Mouse (Mus musculus): ENCODE measurements around the gene Htra3.

The Htra3 gene

GRCm38 (mm10) chr5:35695815-35696214 is 16.2 kb upstream of the Htra3 start:
- DNase-seq (ENCODE audit: low spot score in 2 of 2) = no peak

- DNase-seq (ENCODE audit: low spot score in 2 of 2) = no peak
Observed at GRCm38 (mm10) chr5:35693638-35694037, 14.1 kb upstream of the Htra3 start.

- DNase-seq (ENCODE audit: low spot score in 2 of 2) = no peak
Observed at GRCm38 (mm10) chr5:35691246-35691645, 11.7 kb upstream of the Htra3 start.

GRCm38 (mm10) chr5:35690485-35691165 is 11.0 kb upstream of the Htra3 start:
- no peak for DNase-seq (ENCODE audit: low spot score in 2 of 2)

GRCm38 (mm10) chr5:35689374-35689773 is 9.8 kb upstream of the Htra3 start:
- no peak for DNase-seq (ENCODE audit: low spot score in 2 of 2)

GRCm38 (mm10) chr5:35688851-35689250 is 9.3 kb upstream of the Htra3 start:
- no peak for DNase-seq (ENCODE audit: low spot score in 2 of 2)

GRCm38 (mm10) chr5:35687098-35687497 is 7.5 kb upstream of the Htra3 start:
- DNase-seq (ENCODE audit: low spot score in 2 of 2) = no peak

- DNase-seq (ENCODE audit: low spot score in 2 of 2) = no peak
Observed at GRCm38 (mm10) chr5:35686336-35686735, 6.8 kb upstream of the Htra3 start.

- DNase-seq (ENCODE audit: low spot score in 2 of 2) = no peak
Observed at GRCm38 (mm10) chr5:35685079-35685478, 5.5 kb upstream of the Htra3 start.

- peak; percentile 58 to 66 for DNase-seq (ENCODE audit: low spot score in 2 of 2)
Observed at GRCm38 (mm10) chr5:35680958-35681357, 1.4 kb upstream of the Htra3 start.

GRCm38 (mm10) chr5:35676964-35677363 is 2.6 kb downstream of the Htra3 start:
- no peak for DNase-seq (ENCODE audit: low spot score in 2 of 2)

GRCm38 (mm10) chr5:35674081-35674555 is 5.5 kb downstream of the Htra3 start:
- peak in 1 of 2 experiments; percentile 69 for DNase-seq (ENCODE audit: low spot score in 2 of 2)

- DNase-seq (ENCODE audit: low spot score in 2 of 2) = peak; percentile 86 to 93
Observed at GRCm38 (mm10) chr5:35673086-35673485, 6.5 kb downstream of the Htra3 start.

GRCm38 (mm10) chr5:35672581-35672980 is 7.0 kb downstream of the Htra3 start:
- no peak for DNase-seq (ENCODE audit: low spot score in 2 of 2)

- peak; percentile 66 to 86 for DNase-seq (ENCODE audit: low spot score in 2 of 2)
Observed at GRCm38 (mm10) chr5:35671474-35671891, 8.1 kb downstream of the Htra3 start.

- no peak for DNase-seq (ENCODE audit: low spot score in 2 of 2)
Observed at GRCm38 (mm10) chr5:35670412-35670801, 9.2 kb downstream of the Htra3 start.

- no peak for DNase-seq (ENCODE audit: low spot score in 2 of 2)
Observed at GRCm38 (mm10) chr5:35669747-35670411, 9.7 kb downstream of the Htra3 start.

GRCm38 (mm10) chr5:35666152-35666551 is 13.4 kb downstream of the Htra3 start:
- DNase-seq (ENCODE audit: low spot score in 2 of 2) = no peak

- DNase-seq (ENCODE audit: low spot score in 2 of 2) = no peak
Observed at GRCm38 (mm10) chr5:35662021-35662545, 17.5 kb downstream of the Htra3 start.

- DNase-seq (ENCODE audit: low spot score in 2 of 2) = no peak
Observed at GRCm38 (mm10) chr5:35661210-35661609, 18.4 kb downstream of the Htra3 start.

- DNase-seq (ENCODE audit: low spot score in 2 of 2) = no peak
Observed at GRCm38 (mm10) chr5:35659503-35659902, 20.1 kb downstream of the Htra3 start.

- no peak for DNase-seq (ENCODE audit: low spot score in 2 of 2)
Observed at GRCm38 (mm10) chr5:35655753-35656485, 23.7 kb downstream of the Htra3 start.

All from urinary bladder, postnatal 36 days (tissue).